Comparison of ENCODE assay signal across 8 mouse cellular contexts in the genomic region with DNA sequence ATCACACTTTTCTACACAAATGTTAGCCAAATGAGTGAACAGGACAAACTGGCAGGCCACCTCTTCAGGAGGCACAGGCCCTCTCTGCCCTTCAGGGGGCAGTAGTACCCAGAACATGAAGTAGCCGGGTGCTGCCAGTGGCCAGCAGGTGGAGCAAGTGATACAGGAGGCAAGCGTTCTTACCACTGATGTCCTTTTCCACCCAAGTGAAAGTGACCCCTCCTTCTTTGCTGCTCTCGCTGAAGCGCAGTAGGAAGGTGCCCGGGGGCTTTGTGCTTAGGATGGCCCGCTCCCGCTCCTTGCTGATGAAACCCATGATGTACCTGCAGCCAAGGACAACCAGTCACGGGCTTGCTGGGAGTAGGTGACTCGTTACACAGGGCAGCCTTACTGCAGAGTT. TPM values are rescaled to one million over a fixed set of nuclear protein-coding genes. Genes with fewer than 3 reads are reported as not detected.
DNase-seq lines count a peak whose midpoint lies in the region.

No protein-coding gene starts in this region.

- DNase-seq in 3134 (ENCODE audit: extremely low read depth, insufficient read length, low spot score): peak; percentile 74
- DNase-seq in adrenal gland, adult 18-20 months (ENCODE audit: low spot score in 2 of 2): peak; percentile 83 to 85
- peak; percentile 85 for DNase-seq in embryo, embryonic 9.5 days (ENCODE audit: extremely low spot score)
- peak; percentile 76 to 89 for DNase-seq in gastrocnemius, postnatal 4 days (ENCODE audit: low spot score in 2 of 2)
- peak; percentile 87 for DNase-seq in kidney, adult 11 months
- peak; percentile 94 for DNase-seq in left cerebral cortex, postnatal 4 days
- DNase-seq in monocyte, adult 2 months (ENCODE audit: low read depth in 1 of 2, low spot score in 2 of 2): peak; percentile 70 to 83
- DNase-seq in spleen, postnatal 4 days (ENCODE audit: low spot score in 2 of 2): peak; percentile 91 to 96

- intact Hi-C loops in left cerebral cortex, postnatal 4 days (cut with DNase I): loop anchor here (2.0 kb wide), 1 partner anchor 65 kb away; no protein-coding TSS in a partner anchor

RNA-seq across cellular contexts. Expression of gene Stat5a, which starts 34.3 kb away (rescaled TPM):
- 10 to 100 TPM; 28.0 to 29.3 TPM for total RNA-seq in adrenal gland, adult 18-20 months (2021)
- 10 to 100 TPM; 35.6 to 41.4 TPM for total RNA-seq in gastrocnemius, postnatal 4 days (2021)
- total RNA-seq in left cerebral cortex, postnatal 4 days (2021): 1 to 10 TPM in 1 of 2 experiments, under 1 TPM in 1; 0.98 to 1.2 TPM

RNA-seq across cellular contexts. Expression of gene Stat5b, which starts 43.0 kb away (rescaled TPM):
- 10 to 100 TPM; 40.1 to 74.3 TPM for total RNA-seq in adrenal gland, adult 18-20 months (2021)
- total RNA-seq in gastrocnemius, postnatal 4 days (2021): 10 to 100 TPM; 76.1 to 90.4 TPM
- total RNA-seq in left cerebral cortex, postnatal 4 days (2021): 10 to 100 TPM in 1 of 2 experiments, 1 to 10 TPM in 1; 9.6 to 11.8 TPM

RNA-seq across cellular contexts. Expression of gene Stat3, which starts 45.9 kb away (rescaled TPM):
- 100 to 1,000 TPM in 1 of 2 experiments, 10 to 100 TPM in 1; 87.0 to 102 TPM for total RNA-seq in adrenal gland, adult 18-20 months (2021)
- 10 to 100 TPM; 71.5 to 75.1 TPM for total RNA-seq in gastrocnemius, postnatal 4 days (2021)
- total RNA-seq in left cerebral cortex, postnatal 4 days (2021): 10 to 100 TPM; 32.4 to 36.7 TPM

Comparison
In these comparisons a context has a peak if more than half of its experiments do, and no peak if none do; other contexts are left out.
1. Peak in every context shown above with its lines: DNase-seq.
2. RNA of gene Stat5a, which starts 34.3 kb away (total RNA-seq): 35.6 to 41.4 TPM in gastrocnemius, postnatal 4 days and 28.0 to 29.3 TPM in adrenal gland, adult 18-20 months; 0.98 to 1.2 TPM in left cerebral cortex, postnatal 4 days; every median in the first group is over 10 times any median in the second.